Comparison of ENCODE assay signal across 25 mouse cellular contexts in genomic region chr13:15520353-15520752, GRCm38 (mm10). TPM values are rescaled to one million over a fixed set of nuclear protein-coding genes. Genes with fewer than 3 reads are reported as not detected.
DNase-seq lines count a peak whose midpoint lies in the region; ATAC-seq lines count a peak whose summit lies in the region.
"Had no signal": no experiment of that assay in that cellular context is flagged by ENCODE, and none has a peak within 500 bp of the region (broad histone marks: within the 10 kb centered on the region; RNA-seq: fewer than 3 reads in every experiment).

No protein-coding gene starts in this region.

- no peaks in the 10 kb centered on the region for H3K27me3 ChIP-seq in forebrain, embryonic 12.5 days
- H3K27me3 ChIP-seq in forebrain, embryonic 16.5 days (replicated peaks; ENCODE audit: control insufficient read depth, insufficient read depth, low read length) = no peaks in the 10 kb centered on the region
- peaks cover 5% of the 10 kb centered on the region; the same call in 1 of the 2 replicates for H3K27me3 ChIP-seq in heart, embryonic 10.5 days (ENCODE audit: insufficient read depth, poor library complexity, severe bottlenecking)
- H3K27me3 ChIP-seq: embryonic facial prominence, embryonic 12.5 days; embryonic facial prominence, embryonic 15.5 days; forebrain, embryonic 15.5 days; heart, embryonic 13.5 days; hindbrain, embryonic 13.5 days had no signal

- no peak for ATAC-seq in forebrain, embryonic 12.5 days (ENCODE audit: low FRiP score)
- ATAC-seq in forebrain, embryonic 16.5 days = no peak
- ATAC-seq in activated CD4-positive, CD25-positive, alpha-beta regulatory T cell, adult 4 months = no peak
- ATAC-seq: CD4-positive, CD25-positive, alpha-beta regulatory T cell, adult 4 months; forebrain, embryonic 15.5 days; intestine, postnatal 0 days had no signal

- peak; percentile 43 for DNase-seq in heart, adult 11 months
- DNase-seq in heart, embryonic 10.5 days (ENCODE audit: low spot score) = no peak
- peak; percentile 23 for DNase-seq in left cerebral cortex, postnatal 4 days
- no peak for DNase-seq in left cerebral cortex, postnatal 14 days (ENCODE audit: low spot score in 2 of 2)
- peak; percentile 18 for DNase-seq in adipocyte (ENCODE audit: low spot score)
- DNase-seq: adrenal gland, postnatal 10 days; adrenal gland, postnatal 36 days; cerebellum, adult 2 months; gastrocnemius, adult 2 months; gastrocnemius, postnatal 14 days; heart, adult 18-20 months; heart, postnatal 14 days; heart, postnatal 4 days; kidney, adult 2 months had no signal

- H3K4me1 ChIP-seq in forebrain, embryonic 12.5 days = peaks cover 28% of the 10 kb centered on the region
- peaks cover 5% of the 10 kb centered on the region; the same call in 1 of the 2 replicates for H3K4me1 ChIP-seq in forebrain, embryonic 16.5 days (replicated peaks; ENCODE audit: control insufficient read depth, insufficient read depth, low read length)
- no peaks in the 10 kb centered on the region for H3K4me1 ChIP-seq in heart, embryonic 10.5 days

- H3K9me3 ChIP-seq in forebrain, embryonic 12.5 days = no peaks in the 10 kb centered on the region
- no peaks in the 10 kb centered on the region for H3K9me3 ChIP-seq in forebrain, embryonic 16.5 days (ENCODE audit: control insufficient read depth, low read length)
- H3K9me3 ChIP-seq in heart, embryonic 10.5 days = no peaks in the 10 kb centered on the region
- H3K9me3 ChIP-seq: embryonic facial prominence, embryonic 12.5 days; embryonic facial prominence, embryonic 15.5 days; forebrain, embryonic 15.5 days; heart, embryonic 13.5 days; hindbrain, embryonic 13.5 days had no signal

- WGBS in forebrain, embryonic 12.5 days = 45% methylated on average over 2 of the region's 2 CpGs
- 28% methylated on average over 2 of the region's 2 CpGs for WGBS in forebrain, embryonic 16.5 days
- WGBS in heart, embryonic 10.5 days = 91% methylated on average over 2 of the region's 2 CpGs

- no peaks in the 10 kb centered on the region for H3K36me3 ChIP-seq in forebrain, embryonic 12.5 days (replicated peaks)
- H3K36me3 ChIP-seq in forebrain, embryonic 16.5 days (ENCODE audit: control insufficient read depth, insufficient read depth) = no peaks in the 10 kb centered on the region
- no peaks in the 10 kb centered on the region for H3K36me3 ChIP-seq in heart, embryonic 10.5 days
- H3K36me3 ChIP-seq: embryonic facial prominence, embryonic 12.5 days; embryonic facial prominence, embryonic 15.5 days; forebrain, embryonic 15.5 days; heart, embryonic 13.5 days; hindbrain, embryonic 13.5 days had no signal

- no peak overlapping the region for H3K4me2 ChIP-seq in forebrain, embryonic 12.5 days
- no peak overlapping the region for H3K4me2 ChIP-seq in forebrain, embryonic 16.5 days (ENCODE audit: low read length)
- H3K4me2 ChIP-seq: embryonic facial prominence, embryonic 12.5 days; embryonic facial prominence, embryonic 15.5 days; forebrain, embryonic 15.5 days; heart, embryonic 13.5 days; hindbrain, embryonic 13.5 days had no signal

- 0 out of 2 replicates have a peak overlapping the region, but pooled peaks have one; percentile 3 for H3K27ac ChIP-seq in forebrain, embryonic 12.5 days
- H3K27ac ChIP-seq in forebrain, embryonic 16.5 days (ENCODE audit: low read length) = no peak overlapping the region
- H3K27ac ChIP-seq in heart, embryonic 10.5 days = no peak overlapping the region
- H3K27ac ChIP-seq: embryonic facial prominence, embryonic 12.5 days; embryonic facial prominence, embryonic 15.5 days; forebrain, embryonic 15.5 days; gastrocnemius, adult 2 months; heart, embryonic 13.5 days; hindbrain, embryonic 13.5 days had no signal

- intact Hi-C loops in left cerebral cortex, postnatal 4 days (cut with DNase I) = no loop called here
- intact Hi-C loops in left cerebral cortex, postnatal 14 days (cut with DNase I) = no loop called here

- no peak overlapping the region for H3K9ac ChIP-seq in forebrain, embryonic 12.5 days
- H3K9ac ChIP-seq in forebrain, embryonic 16.5 days (replicated peaks; ENCODE audit: low read depth, low read length) = no peak overlapping the region
- H3K9ac ChIP-seq: embryonic facial prominence, embryonic 12.5 days; embryonic facial prominence, embryonic 15.5 days; forebrain, embryonic 15.5 days; heart, embryonic 13.5 days; hindbrain, embryonic 13.5 days had no signal

- H3K4me3 ChIP-seq in forebrain, embryonic 12.5 days (replicated peaks) = no peak overlapping the region
- no peak overlapping the region for H3K4me3 ChIP-seq in forebrain, embryonic 16.5 days (replicated peaks; ENCODE audit: low read length)
- no peak overlapping the region for H3K4me3 ChIP-seq in heart, embryonic 10.5 days
- H3K4me3 ChIP-seq: embryonic facial prominence, embryonic 12.5 days; embryonic facial prominence, embryonic 15.5 days; forebrain, embryonic 15.5 days; gastrocnemius, adult 2 months; heart, embryonic 13.5 days; hindbrain, embryonic 13.5 days had no signal

RNA-seq across cellular contexts. Expression of gene Gli3, which starts 57.3 kb away (rescaled TPM):
- polyA plus RNA-seq in forebrain, embryonic 12.5 days (2016; fragmentation: Nextera tagmentation; extraction: Ambion mirVana) = 47.2 and 48.2 TPM in 2 replicates
- 10.8 and 13.4 TPM in 2 replicates for polyA plus RNA-seq in forebrain, embryonic 16.5 days (2015; fragmentation: Nextera tagmentation; extraction: Ambion mirVana)
- 8.0 and 16.7 TPM in 2 replicates for polyA plus RNA-seq in heart, embryonic 10.5 days (2016; fragmentation: Nextera tagmentation; extraction: Ambion mirVana)
- total RNA-seq in left cerebral cortex, postnatal 4 days (2021) = 1 to 10 TPM; 8.1 to 8.2 TPM
- 10 to 100 TPM; 10.4 to 11.1 TPM for total RNA-seq in left cerebral cortex, postnatal 14 days (2021)
- not detected for polyA plus RNA-seq in activated CD4-positive, CD25-positive, alpha-beta regulatory T cell, adult 4 months (2017; shearing (Covaris generic))
- total RNA-seq: MEL had no signal
- polyA plus RNA-seq: CD4-positive, CD25-positive, alpha-beta regulatory T cell, adult 4 months had no signal

Comparison
In these comparisons a context has a peak if more than half of its experiments do, and no peak if none do; other contexts are left out.
1. DNase-seq: peak in heart, adult 11 months (single experiment), left cerebral cortex, postnatal 4 days (single experiment) and adipocyte (single experiment); none in heart, embryonic 10.5 days (single experiment) and left cerebral cortex, postnatal 14 days (0 of 2).